Comparison of ENCODE assay signal across 11 mouse cellular contexts in the genomic region with DNA sequence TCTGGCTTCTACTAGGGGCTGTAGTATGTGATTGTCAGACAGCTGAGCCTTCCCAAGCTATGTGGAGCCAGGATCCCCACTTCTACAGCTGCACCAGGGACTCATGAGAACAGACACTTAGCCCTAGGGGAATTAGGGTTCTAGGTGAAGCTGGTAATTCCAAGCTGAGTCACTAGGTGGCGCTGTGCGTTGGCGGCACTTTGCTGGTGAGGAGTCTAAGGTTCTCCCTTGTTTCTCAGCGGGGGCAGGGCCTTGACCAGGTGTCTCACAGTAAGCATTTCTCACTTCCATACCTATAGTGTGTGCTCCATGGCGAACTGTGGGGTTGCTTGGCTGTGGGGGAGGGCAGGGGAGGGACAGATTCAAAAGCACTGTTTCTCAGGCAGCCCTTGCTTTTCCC. TPM values are rescaled to one million over a fixed set of nuclear protein-coding genes. Genes with fewer than 3 reads are reported as not detected.
A peak's percentile ranks its signal among the peaks of the same experiment; 100 is the strongest.
DNase-seq lines count a peak whose midpoint lies in the region; ATAC-seq and TF ChIP-seq lines count a peak whose summit lies in the region.
"Had no signal": no experiment of that assay in that cellular context is flagged by ENCODE, and none has a peak within 500 bp of the region (broad histone marks: within the 10 kb centered on the region; RNA-seq: fewer than 3 reads in every experiment).

No protein-coding gene starts in this region.

- 0 out of 2 replicates have a peak, but pooled peaks have one; percentile 18 for ATAC-seq in neutrophil, adult 5-6 weeks (ENCODE audit: extremely low read depth, insufficient number of reproducible peaks, low FRiP score, poor library complexity, severe bottlenecking)
- no peak for ATAC-seq in activated CD4-positive, CD25-positive, alpha-beta regulatory T cell, adult 4 months

- intact Hi-C loops in heart, adult 2 months (cut with DNase I): loop anchor here (2.0 kb wide), 1 partner anchor 96 kb away; no protein-coding TSS in a partner anchor

- 25% methylated on average over 5 of the region's 5 CpGs for WGBS in heart, adult 2 months

- H3K4me3 ChIP-seq in heart, adult 2 months: no peak overlapping the region
- H3K4me3 ChIP-seq: embryonic facial prominence, embryonic 12.5 days had no signal

- no peak for TF ChIP-seq POLR2A in heart, adult 2 months (IDR thresholded peaks at IDR 0.05; ENCODE audit: insufficient read depth, low read depth, low read length)

- no peaks in the 10 kb centered on the region for H3K27me3 ChIP-seq in heart, adult 2 months (ENCODE audit: control insufficient read depth, insufficient read depth, low read length)
- H3K27me3 ChIP-seq: embryonic facial prominence, embryonic 12.5 days had no signal

- TF ChIP-seq CTCF in heart, adult 2 months (IDR thresholded peaks at IDR 0.05): peak; percentile 82

- peak; percentile 45 to 70 for DNase-seq in heart, adult 2 months
- DNase-seq in heart, adult 9 months (ENCODE audit: low spot score in 2 of 2): no peak
- peak; percentile 65 to 79 for DNase-seq in right cerebral cortex, postnatal 10 days (ENCODE audit: low spot score in 2 of 2)
- no peak for DNase-seq in right cerebral cortex, adult 18-20 months
- DNase-seq in cerebellum, adult 11-12 months: peak; percentile 62
- peak; percentile 51 to 85 for DNase-seq in kidney, postnatal 36 days

- H3K36me3 ChIP-seq in heart, adult 2 months (ENCODE audit: control insufficient read depth, insufficient read depth, low read length): no peaks in the 10 kb centered on the region

- no peak for TF ChIP-seq EP300 in heart, adult 2 months (IDR thresholded peaks at IDR 0.05; ENCODE audit: insufficient read depth, low read depth, low read length)

- H3K4me1 ChIP-seq in heart, adult 2 months (ENCODE audit: control insufficient read depth, insufficient read depth, low read length): no peaks in the 10 kb centered on the region

- no peak overlapping the region for H3K27ac ChIP-seq in heart, adult 2 months
- H3K27ac ChIP-seq: embryonic facial prominence, embryonic 12.5 days had no signal

- H3K9ac ChIP-seq in heart, adult 2 months (ENCODE audit: low read depth, low read length): no peak overlapping the region
- H3K9ac ChIP-seq: embryonic facial prominence, embryonic 12.5 days had no signal

- H3K79me2 ChIP-seq in heart, adult 2 months (replicated peaks; ENCODE audit: control insufficient read depth, insufficient read depth, low read length): no peaks in the 10 kb centered on the region; the same call in 1 of the 2 replicates

RNA-seq across cellular contexts. Expression of gene Ddx54, which starts 6.7 kb away (rescaled TPM):
- 10 to 100 TPM; 21.4 to 22.5 TPM for total RNA-seq in heart, adult 2 months (2021)
- 16.2 and 18.2 TPM in 2 replicates for polyA plus RNA-seq in heart, adult 2 months (2012; rRNA removed)
- total RNA-seq in neutrophil, adult 5-6 weeks (2017): 58.6 and 61.8 TPM in 2 replicates
- 10 to 100 TPM; 11.7 to 18.4 TPM for polyA plus RNA-seq in activated CD4-positive, CD25-positive, alpha-beta regulatory T cell, adult 4 months (2017; shearing (Covaris generic))

RNA-seq across cellular contexts. Expression of gene Rita1, which starts 6.8 kb away (rescaled TPM):
- total RNA-seq in heart, adult 2 months (2021): 10 to 100 TPM; 14.2 to 16.0 TPM
- 15.3 and 21.7 TPM in 2 replicates for polyA plus RNA-seq in heart, adult 2 months (2012; rRNA removed)
- 0.81 and 3.6 TPM in 2 replicates for total RNA-seq in neutrophil, adult 5-6 weeks (2017)
- polyA plus RNA-seq in activated CD4-positive, CD25-positive, alpha-beta regulatory T cell, adult 4 months (2017; shearing (Covaris generic)): 1 to 10 TPM; 1.1 to 2.4 TPM

RNA-seq across cellular contexts. Expression of gene Cfap73, which starts 14.8 kb away (rescaled TPM):
- total RNA-seq in heart, adult 2 months (2021): not detected
- polyA plus RNA-seq in heart, adult 2 months (2012; rRNA removed): 0.16 TPM in 1 of 2 replicates, not detected in the other
- not detected in 2 replicates for total RNA-seq in neutrophil, adult 5-6 weeks (2017)
- not detected for polyA plus RNA-seq in activated CD4-positive, CD25-positive, alpha-beta regulatory T cell, adult 4 months (2017; shearing (Covaris generic))
- total RNA-seq: left cerebral cortex, postnatal 25 days had no signal
- polyA plus RNA-seq: embryonic facial prominence, embryonic 12.5 days; stomach, embryonic 16.5 days had no signal

RNA-seq across cellular contexts. Expression of gene Rasal1, which starts 29.4 kb away (rescaled TPM):
- total RNA-seq in heart, adult 2 months (2021): not detected
- polyA plus RNA-seq in heart, adult 2 months (2012; rRNA removed): 0.06 and 0.33 TPM in 2 replicates
- total RNA-seq in neutrophil, adult 5-6 weeks (2017): 4.5 and 5.4 TPM in 2 replicates
- 10 to 100 TPM in 1 of 2 experiments, 1 to 10 TPM in 1; 7.6 to 11.4 TPM for polyA plus RNA-seq in activated CD4-positive, CD25-positive, alpha-beta regulatory T cell, adult 4 months (2017; shearing (Covaris generic))

RNA-seq across cellular contexts. Expression of gene Iqcd, which starts 30.4 kb away (rescaled TPM):
- total RNA-seq in heart, adult 2 months (2021): not detected
- polyA plus RNA-seq in heart, adult 2 months (2012; rRNA removed): 0.14 and 0.20 TPM in 2 replicates
- total RNA-seq in neutrophil, adult 5-6 weeks (2017): 0.47 TPM in 1 of 2 replicates, not detected in the other
- under 1 TPM; 0.41 to 0.70 TPM for polyA plus RNA-seq in activated CD4-positive, CD25-positive, alpha-beta regulatory T cell, adult 4 months (2017; shearing (Covaris generic))

Comparison
In these comparisons a context has a peak if more than half of its experiments do, and no peak if none do; other contexts are left out.
1. DNase-seq: peak in heart, adult 2 months (2 of 2), right cerebral cortex, postnatal 10 days (2 of 2), cerebellum, adult 11-12 months (single experiment) and kidney, postnatal 36 days (2 of 2); none in heart, adult 9 months (0 of 2) and right cerebral cortex, adult 18-20 months (single experiment).